Mouse (Mus musculus): ENCODE data around the gene Cwc22.

Gene Cwc22

GRCm38 (mm10) chr2:77871146-77871545, 75.0 kb downstream of the Cwc22 start:
- no peak for DNase-seq

- DNase-seq: no peak
Measured at GRCm38 (mm10) chr2:77869729-77870280, 76.4 kb downstream of the Cwc22 start.

- DNase-seq: no peak
Measured at GRCm38 (mm10) chr2:77863934-77864333, 82.2 kb downstream of the Cwc22 start.

GRCm38 (mm10) chr2:77863522-77863921, 82.7 kb downstream of the Cwc22 start:
- DNase-seq: no peak

GRCm38 (mm10) chr2:77841464-77841863, 104.7 kb downstream of the Cwc22 start:
- DNase-seq: no peak

- DNase-seq: no peak
Measured at GRCm38 (mm10) chr2:77839587-77839986, 106.6 kb downstream of the Cwc22 start.

GRCm38 (mm10) chr2:77838688-77839087, 107.5 kb downstream of the Cwc22 start:
- no peak for DNase-seq

GRCm38 (mm10) chr2:77835781-77836180, 110.4 kb downstream of the Cwc22 start:
- DNase-seq: no peak

All from kidney, adult 8-10 months (tissue).